Mouse (Mus musculus) hindbrain, embryonic 13.5 days (tissue): ENCODE data around the gene Dohh. TPM values are rescaled to one million over a fixed set of nuclear protein-coding genes. Genes with fewer than 3 reads are reported as not detected.

ENCODE experiments used
- ATAC-seq: fragments of 200-750 bp; cut with Nextera tagmentation; 2 replicates; pipeline ENCODE4 v1.8.0; 2017; ENCODE audit warnings: moderate TSS enrichment; ENCODE audit not compliant: low FRiP score
- H3K27ac ChIP-seq: fragments of 300-500 bp; sonication (generic); 2 replicates; pipeline ENCODE4 v1.5.1; 2015; ENCODE audit warnings: inconsistent platforms, mild to moderate bottlenecking, moderate library complexity
- H3K27me3 ChIP-seq: fragments of 300-500 bp; sonication (generic); 2 replicates; pipeline ENCODE4 v1.6.1; 2015; ENCODE audit warnings: mild to moderate bottlenecking, inconsistent platforms
- H3K36me3 ChIP-seq: fragments of 300-500 bp; sonication (generic); 2 replicates; pipeline ENCODE4 v1.6.1; 2015; ENCODE audit warnings: mild to moderate bottlenecking, inconsistent platforms
- H3K4me1 ChIP-seq: fragments of 300-500 bp; sonication (generic); replicated peaks from 2 replicates; pipeline ENCODE4 v1.6.1; 2015; ENCODE audit warnings: inconsistent platforms
- H3K4me2 ChIP-seq: fragments of 300-500 bp; sonication (generic); 2 replicates; pipeline ENCODE4 v1.6.1; 2015; ENCODE audit warnings: inconsistent platforms, mild to moderate bottlenecking, moderate library complexity
- H3K4me3 ChIP-seq: fragments of 300-500 bp; sonication (generic); 2 replicates; pipeline ENCODE4 v1.5.1; 2015; ENCODE audit warnings: mild to moderate bottlenecking, inconsistent platforms
- H3K9ac ChIP-seq: fragments of 300-500 bp; sonication (generic); 2 replicates; pipeline ENCODE4 v1.6.1; 2015; ENCODE audit warnings: mild to moderate bottlenecking, inconsistent platforms
- H3K9me3 ChIP-seq: fragments of 300-500 bp; sonication (generic); 2 replicates; pipeline ENCODE4 v1.6.1; 2016; ENCODE audit warnings: inconsistent platforms
- WGBS: fragments of 180-500 bp; shearing (Covaris S2); methylation state at CpG from one replicate; pipeline ENCODE4 v1.1.7; 2015; 5-methylcytosine and 5-hydroxymethylcytosine counted together
- polyA plus RNA-seq: library from polyadenylated mRNA; unstranded; fragments of >200 nt; fragmentation: Nextera tagmentation; extraction: Ambion mirVana; gene quantifications from 2 replicates; pipeline ENCODE4 v1.2.1, GENCODE M21; 2015

Gene Dohh
- polyA plus RNA-seq, 1 experiment from 2014 or later, result 72.1 TPM

DNA sequence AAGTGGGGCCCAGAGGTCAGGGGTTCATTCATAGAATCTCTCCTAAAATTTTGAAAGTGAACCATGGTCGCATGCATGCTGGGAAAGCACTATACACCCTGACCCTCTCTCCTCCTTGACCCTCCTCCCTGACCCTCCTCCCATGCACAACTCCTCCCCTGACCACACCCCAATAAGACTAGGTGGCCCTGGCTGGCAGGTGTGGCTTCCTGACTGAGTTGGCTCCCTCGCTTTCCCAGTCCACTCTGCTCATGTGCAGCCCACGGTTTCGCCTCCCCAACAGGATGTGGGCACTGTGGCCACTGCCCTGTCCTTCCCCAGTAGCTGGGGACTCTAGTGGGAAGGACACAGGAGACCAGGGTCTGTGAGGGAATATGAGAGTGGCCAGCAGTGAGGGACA lies 26.1 kb downstream of the Dohh start:
- H3K4me3 ChIP-seq, result no peak overlapping the region
- H3K36me3 ChIP-seq, result peaks cover 42% of the 10 kb centered on the region
- H3K27ac ChIP-seq, result peak overlapping the region; percentile 77
- H3K4me2 ChIP-seq, result no peak overlapping the region
- H3K4me1 ChIP-seq, result peaks cover 94% of the 10 kb centered on the region
- WGBS, result 72% methylated on average over 4 of the region's 4 CpGs
- no peak for ATAC-seq
- H3K9me3 ChIP-seq, result no peaks in the 10 kb centered on the region
- H3K9ac ChIP-seq, result no peak overlapping the region; the same call in 1 of the 2 replicates
- H3K27me3 ChIP-seq, result peaks cover 40% of the 10 kb centered on the region

DNA sequence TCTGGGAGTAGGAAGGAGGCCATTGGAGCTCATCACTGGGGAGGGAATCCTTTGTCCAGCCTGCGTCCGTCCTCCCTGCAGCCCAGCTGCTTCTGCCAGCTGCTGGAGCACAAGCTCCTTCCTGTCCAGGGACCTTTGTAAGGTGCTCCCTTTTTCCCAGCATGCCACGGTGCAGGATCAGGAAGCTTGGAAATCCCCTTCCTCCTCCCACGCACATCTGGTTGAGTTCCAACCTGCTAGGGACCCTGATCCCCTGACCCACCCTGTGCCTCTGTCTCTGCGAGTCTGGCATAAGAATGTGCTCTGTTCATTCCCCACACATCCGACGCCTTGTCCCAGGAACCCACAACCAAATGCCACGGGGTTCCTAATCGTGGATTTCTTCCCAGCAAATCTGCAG lies 26.8 kb downstream of the Dohh start:
- Histone ChIP-seq H3K27me3 (peaks cover 34% of the 10 kb centered on the region), H3K4me2 (no peak overlapping the region), H3K9ac (no peak overlapping the region), H3K9me3 (no peaks in the 10 kb centered on the region), H3K36me3 (peaks cover 36% of the 10 kb centered on the region), H3K27ac (peak overlapping the region; percentile 77), H3K4me3 (no peak overlapping the region), H3K4me1 (peaks cover 99% of the 10 kb centered on the region)
- ATAC-seq, result no peak
- 74% methylated on average over 9 of the region's 9 CpGs for WGBS

DNA sequence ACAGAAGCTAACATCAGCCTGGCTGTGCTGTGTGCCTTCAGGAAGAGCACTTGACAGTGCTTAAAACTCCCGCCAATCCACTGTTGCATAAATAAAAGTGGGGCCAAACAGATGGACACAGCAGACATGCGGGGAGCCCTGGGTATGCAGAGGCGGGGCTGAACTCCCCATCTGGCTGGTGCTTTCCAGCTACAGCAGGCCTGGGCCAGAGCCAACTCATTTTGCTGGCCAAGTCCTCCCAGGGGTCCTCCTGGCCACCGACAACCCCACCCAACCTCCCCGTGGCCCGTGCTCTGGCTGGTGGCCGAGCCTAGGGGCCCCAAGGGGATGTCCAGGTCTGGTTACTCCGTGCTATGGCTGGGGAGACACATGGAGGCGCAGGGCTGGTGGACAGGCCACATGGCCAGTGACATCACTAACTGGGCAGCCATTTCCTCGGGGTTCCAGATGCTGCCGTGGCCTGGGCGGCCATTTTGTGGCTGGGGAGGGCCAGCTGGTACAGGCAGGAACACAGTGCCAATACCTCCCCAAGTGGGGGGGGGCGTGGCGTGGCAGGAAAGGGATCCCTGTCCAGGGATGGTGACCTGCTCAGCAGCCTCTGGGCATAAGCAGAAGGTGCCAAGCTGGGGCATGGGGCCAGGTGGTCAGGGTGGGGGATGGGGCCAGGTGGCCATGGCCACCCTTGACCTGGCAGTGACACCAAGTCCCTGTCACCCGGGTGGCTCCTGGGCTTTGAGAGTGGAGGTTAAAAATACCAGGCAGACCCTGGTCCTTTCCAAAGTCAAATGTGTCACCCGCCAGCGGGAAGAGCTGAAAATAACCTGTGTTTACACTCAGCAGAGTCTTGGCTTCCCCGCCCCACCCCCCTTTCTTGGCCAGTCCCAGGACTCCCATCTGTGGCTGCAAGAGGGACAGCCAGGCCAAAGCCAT lies 27.5 kb downstream of the Dohh start:
- H3K4me2 ChIP-seq, result peak overlapping the region; percentile 13; the same call in 1 of the 2 replicates
- H3K27me3 ChIP-seq, result peaks cover 26% of the 10 kb centered on the region
- no peaks in the 10 kb centered on the region for H3K9me3 ChIP-seq
- H3K4me1 ChIP-seq, result peaks cover 99% of the 10 kb centered on the region
- ATAC-seq, result 0 out of 2 replicates have a peak, but pooled peaks have one; percentile 4
- no peak overlapping the region for H3K4me3 ChIP-seq
- 55% methylated on average over 18 of the region's 18 CpGs for WGBS
- H3K9ac ChIP-seq, result peak overlapping the region; percentile 10; the same call in 1 of the 2 replicates
- H3K36me3 ChIP-seq, result peaks cover 28% of the 10 kb centered on the region
- H3K27ac ChIP-seq, result peak overlapping the region; percentile 77

- no peak for ATAC-seq
- 79% methylated on average over 16 of the region's 16 CpGs for WGBS
- no peaks in the 10 kb centered on the region for H3K9me3 ChIP-seq
- no peak overlapping the region for H3K4me3 ChIP-seq
- H3K27ac ChIP-seq, result peak overlapping the region; percentile 77
- H3K4me2 ChIP-seq, result no peak overlapping the region
- peaks cover 99% of the 10 kb centered on the region for H3K4me1 ChIP-seq
- H3K27me3 ChIP-seq, result peaks cover 21% of the 10 kb centered on the region
- peaks cover 19% of the 10 kb centered on the region for H3K36me3 ChIP-seq
- H3K9ac ChIP-seq, result no peak overlapping the region
Measured at GRCm38 (mm10) chr10:81412586-81413309, 28.5 kb downstream of the Dohh start.

GRCm38 (mm10) chr10:81413310-81414261 lies 29.4 kb downstream of the Dohh start:
- Histone ChIP-seq H3K9ac (peak overlapping the region; percentile 56; the same call in 1 of the 2 replicates), H3K4me1 (peaks cover 99% of the 10 kb centered on the region)

GRCm38 (mm10) chr10:81414682-81415081 lies 30.5 kb downstream of the Dohh start:
- ATAC-seq, result no peak
- Histone ChIP-seq H3K4me1 (peaks cover 94% of the 10 kb centered on the region), H3K9ac (peak overlapping the region; percentile 56; the same call in 1 of the 2 replicates), H3K27ac (no peak overlapping the region), H3K4me3 (no peak overlapping the region), H3K36me3 (peaks cover 11% of the 10 kb centered on the region), H3K9me3 (no peaks in the 10 kb centered on the region), H3K27me3 (0 out of 2 replicates have a peak, but pooled peaks cover 8% of the 10 kb centered on the region), H3K4me2 (no peak overlapping the region; the same call in 1 of the 2 replicates)

More at GRCm38 (mm10) chr10:81413310-81414261, 29.4 kb downstream of the Dohh start:
- Histone ChIP-seq H3K27ac (no peak overlapping the region), H3K27me3 (peaks cover 15% of the 10 kb centered on the region), H3K4me3 (no peak overlapping the region), H3K36me3 (peaks cover 11% of the 10 kb centered on the region), H3K4me2 (peak overlapping the region; percentile 36), H3K9me3 (no peaks in the 10 kb centered on the region)
- 24% methylated on average over 26 of the region's 26 CpGs for WGBS
- no peak for ATAC-seq

DNA sequence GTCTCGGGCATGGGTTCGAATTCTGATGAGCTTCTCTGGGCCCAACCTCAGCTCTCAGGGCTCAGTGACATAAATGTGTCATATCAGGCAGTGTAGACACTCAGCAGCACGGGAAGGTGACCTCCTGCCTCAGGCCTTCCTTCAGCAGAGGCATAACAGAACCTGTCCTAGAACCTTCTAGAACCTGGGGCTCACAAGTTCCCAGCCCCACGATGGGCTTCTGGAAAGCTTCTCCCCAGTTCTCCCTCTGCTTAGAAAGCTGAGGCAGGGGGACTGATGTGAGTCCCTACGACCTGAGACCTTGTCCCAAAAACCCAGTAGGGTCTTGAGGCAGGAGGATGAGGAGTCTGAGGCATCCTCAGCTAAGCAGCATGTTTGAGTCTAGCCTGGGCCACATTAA lies 30.9 kb downstream of the Dohh start:
- peaks cover 89% of the 10 kb centered on the region for H3K4me1 ChIP-seq
- ATAC-seq, result no peak
- H3K9ac ChIP-seq, result no peak overlapping the region; the same call in 1 of the 2 replicates

GRCm38 (mm10) chr10:81415549-81416310 lies 31.5 kb downstream of the Dohh start:
- Histone ChIP-seq H3K9ac (no peak overlapping the region; the same call in 1 of the 2 replicates), H3K27me3 (0 out of 2 replicates have a peak, but pooled peaks cover 8% of the 10 kb centered on the region), H3K4me1 (peaks cover 83% of the 10 kb centered on the region), H3K9me3 (no peaks in the 10 kb centered on the region), H3K4me2 (no peak overlapping the region), H3K27ac (peak overlapping the region; percentile 32), H3K36me3 (peaks cover 20% of the 10 kb centered on the region), H3K4me3 (no peak overlapping the region)
- ATAC-seq, result no peak
- WGBS, result 66% methylated on average over 17 of the region's 17 CpGs

More for the DNA sequence above, 30.9 kb downstream of the Dohh start:
- H3K27ac ChIP-seq, result peak overlapping the region; percentile 15; the same call in 1 of the 2 replicates
- H3K27me3 ChIP-seq, result 0 out of 2 replicates have a peak, but pooled peaks cover 8% of the 10 kb centered on the region
- peaks cover 15% of the 10 kb centered on the region for H3K36me3 ChIP-seq
- no peak overlapping the region for H3K4me2 ChIP-seq
- 82% methylated on average over 5 of the region's 5 CpGs for WGBS
- H3K4me3 ChIP-seq, result no peak overlapping the region
- no peaks in the 10 kb centered on the region for H3K9me3 ChIP-seq

- Histone ChIP-seq H3K27me3 (0 out of 2 replicates have a peak, but pooled peaks cover 8% of the 10 kb centered on the region), H3K4me2 (peak overlapping the region; percentile 49), H3K4me1 (peaks cover 74% of the 10 kb centered on the region), H3K27ac (peak overlapping the region; percentile 74), H3K9ac (peak overlapping the region; percentile 68), H3K9me3 (no peaks in the 10 kb centered on the region), H3K4me3 (peak overlapping the region; percentile 27), H3K36me3 (peaks cover 20% of the 10 kb centered on the region)
- 2% methylated on average over 15 of the region's 26 CpGs for WGBS
- ATAC-seq, result peak; percentile 61
Measured at GRCm38 (mm10) chr10:81416581-81417226, 32.5 kb downstream of the Dohh start.
